Mouse (Mus musculus): ENCODE data around the gene Rdh16f2.

GRCm38 (mm10) chr10:127924597-127925378, 58.5 kb downstream of the Rdh16f2 start:
- TF ChIP-seq FLI1 (IDR thresholded peaks at IDR 0.05; ENCODE audit: low read length) (no peak), GATA1 (IDR thresholded peaks at IDR 0.05; ENCODE audit: borderline replicate concordance, low read length) (no peak)
